Mouse (Mus musculus) ES-Bruce4 (cell line): ENCODE results near the gene Cttnbp2nl.

ENCODE experiments used
- CTCF ChIP-seq: IDR thresholded peaks from one replicate; pipeline ENCODE4 v1.8.1; 2011; ENCODE audit warnings: low read depth, low read length
- POLR2A ChIP-seq: IDR thresholded peaks from one replicate; pipeline ENCODE4 v1.8.1; 2011; ENCODE audit warnings: low read length; ENCODE audit not compliant: insufficient read depth

DNA sequence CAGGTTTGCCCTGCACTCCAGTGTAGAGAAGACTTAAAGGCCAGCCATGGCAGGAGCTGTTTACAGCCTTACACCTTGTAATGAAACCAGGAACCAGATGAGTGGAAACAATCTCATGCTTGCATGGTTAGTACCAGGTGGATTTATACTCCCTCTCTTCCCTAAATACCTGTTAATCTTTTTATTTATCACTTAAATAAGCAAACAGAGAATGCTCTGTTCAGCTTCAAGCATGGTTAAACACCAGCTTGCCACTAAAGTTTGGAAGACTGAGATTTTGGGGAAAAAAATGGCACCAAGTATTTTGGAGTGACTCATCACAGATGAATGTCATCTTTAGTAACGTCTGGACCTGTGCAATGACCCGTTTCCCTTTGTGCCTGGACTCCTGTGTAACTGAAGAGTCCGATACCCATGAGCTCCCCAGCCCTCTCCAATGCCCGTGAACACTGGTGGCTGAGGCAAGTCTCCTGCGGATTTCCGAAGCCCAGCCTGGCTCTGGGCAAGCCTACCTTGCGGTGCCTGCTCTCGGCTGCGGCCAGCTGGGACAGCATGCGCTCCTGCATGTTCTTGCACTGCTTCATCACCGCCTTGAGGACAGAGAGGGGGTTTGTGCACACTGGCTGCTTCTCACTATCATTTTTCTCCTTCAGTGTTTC is 42.1 kb downstream of the Cttnbp2nl start:
- TF ChIP-seq POLR2A (no peak), CTCF (no peak)
